Mouse (Mus musculus) left cerebral cortex, adult 2 months (tissue): ENCODE data around the gene Iapp. TPM values are rescaled to one million over a fixed set of nuclear protein-coding genes. Genes with fewer than 3 reads are reported as not detected.
"Not testable (repeated sequence)": the region's sequence is repeated elsewhere in the genome, so short reads cannot be mapped to it uniquely, and the experiment has no call there.

Source experiments
- DNase-seq, 2 experiments: peaks; one replicate each; pipeline ENCODE4 v3.0.0; 2021 to 2022; ENCODE audit warnings: low spot score in 2 of 2, mixed read lengths in 1 of 2; ENCODE audit errors: extremely low spot score in 1 of 2
- H3K27ac ChIP-seq: fragments of 200-600 bp; 2 replicates; pipeline ENCODE4 v1.8.1; 2022
- H3K4me3 ChIP-seq: fragments of 200-600 bp; 2 replicates; pipeline ENCODE4 v1.8.1; 2022
- CTCF ChIP-seq: fragments of 200-600 bp; IDR thresholded peaks from 2 replicates; pipeline ENCODE4 v1.8.1; 2022; ENCODE audit warnings: antibody characterized with exemption, mild to moderate bottlenecking, moderate library complexity
- intact Hi-C: fragments of 180-260 bp; cut with DNase I; formaldehyde crosslinking; loops from one replicate; pipeline ENCODE4 v1.15.1; 2025
- long read RNA-seq, 2 experiments: library from polyadenylated mRNA; stranded (forward); transcript quantifications; one replicate each; pipeline ENCODE4 v2.0.0; 2021; ENCODE audit warnings: borderline mapping rate in 2 of 2
- total RNA-seq, 2 experiments: library from RNA; stranded (reverse); gene quantifications; 2 replicates each; pipeline ENCODE4 v1.2.3; 2021

Iapp gene
- not detected for total RNA-seq
- long read RNA-seq, experiment 1, result 0 reads
- long read RNA-seq, experiment 2, result 0 reads

- TF ChIP-seq CTCF, result no peak
- intact Hi-C loops, result no loop called here
- H3K27ac ChIP-seq, result no peak within 1 kb of the TSS
- no peak for DNase-seq
- no peak within 1 kb of the TSS for H3K4me3 ChIP-seq
Observed at GRCm38 (mm10) chr6:142298098-142298497, at the start of gene Iapp. TSS of gene Iapp (plus strand) at chr6:142298423.

- H3K4me3 ChIP-seq, H3K27ac ChIP-seq, intact Hi-C loops, DNase-seq: not testable (repeated sequence)
Observed at GRCm38 (mm10) chr6:142250738-142251307, 47.4 kb upstream of the Iapp start.

- DNase-seq, result no peak
- TF ChIP-seq CTCF, result no peak
- H3K27ac ChIP-seq, result no peak overlapping the region
- intact Hi-C loops, result no loop called here
- H3K4me3 ChIP-seq, result no peak overlapping the region
Observed at GRCm38 (mm10) chr6:142275721-142276442, 22.3 kb upstream of the Iapp start.

GRCm38 (mm10) chr6:142289413-142290118 is 8.7 kb upstream of the Iapp start:
- no peak overlapping the region for H3K4me3 ChIP-seq
- no peak for DNase-seq
- H3K27ac ChIP-seq, result no peak overlapping the region
- no peak for TF ChIP-seq CTCF
- intact Hi-C loops, result no loop called here

GRCm38 (mm10) chr6:142305076-142305475 is 6.9 kb downstream of the Iapp start:
- DNase-seq, result no peak
- TF ChIP-seq CTCF, result no peak
- intact Hi-C loops, result no loop called here
- H3K4me3 ChIP-seq, result no peak overlapping the region
- no peak overlapping the region for H3K27ac ChIP-seq

GRCm38 (mm10) chr6:142314285-142314684 is 16.1 kb downstream of the Iapp start:
- no peak for DNase-seq
- no peak for TF ChIP-seq CTCF
- H3K27ac ChIP-seq, result no peak overlapping the region
- H3K4me3 ChIP-seq, result no peak overlapping the region
- intact Hi-C loops, result no loop called here

GRCm38 (mm10) chr6:142317106-142317505 is 18.9 kb downstream of the Iapp start:
- TF ChIP-seq CTCF, result no peak
- Histone ChIP-seq H3K27ac (no peak overlapping the region), H3K4me3 (no peak overlapping the region)
- DNase-seq, result no peak
- intact Hi-C loops, result no loop called here

- intact Hi-C loops, result loop anchor here (10.0 kb wide), 1 partner anchor 138 kb away; no protein-coding TSS in a partner anchor
- no peak within 1 kb of the TSS for H3K4me3 ChIP-seq
- no peak within 1 kb of the TSS for H3K27ac ChIP-seq
- no peak for TF ChIP-seq CTCF
- DNase-seq, result no peak
Observed at GRCm38 (mm10) chr6:142322881-142323280, 24.7 kb downstream of the Iapp start, which contains the start of gene Slco1a5. TSS of gene Slco1a5 (minus strand) at chr6:142322981.

- intact Hi-C loops, result loop anchor here (10.0 kb wide), 1 partner anchor 142 kb away; no protein-coding TSS in a partner anchor
- H3K27ac ChIP-seq, result no peak overlapping the region
- DNase-seq, result no peak
- no peak overlapping the region for H3K4me3 ChIP-seq
- TF ChIP-seq CTCF, result no peak
Observed at GRCm38 (mm10) chr6:142326598-142326997, 28.4 kb downstream of the Iapp start.

GRCm38 (mm10) chr6:142329201-142329600 is 31.0 kb downstream of the Iapp start:
- Histone ChIP-seq H3K4me3 (no peak overlapping the region), H3K27ac (no peak overlapping the region)
- no peak for TF ChIP-seq CTCF
- no peak for DNase-seq
- intact Hi-C loops, result loop anchor here (10.0 kb wide), 1 partner anchor 144 kb away; no protein-coding TSS in a partner anchor

- Histone ChIP-seq H3K27ac (no peak overlapping the region), H3K4me3 (no peak overlapping the region)
- TF ChIP-seq CTCF, result no peak
- intact Hi-C loops, result no loop called here
- no peak for DNase-seq
Observed at GRCm38 (mm10) chr6:142338961-142339360, 40.7 kb downstream of the Iapp start.

- no peak overlapping the region for H3K4me3 ChIP-seq
- DNase-seq, result no peak
- intact Hi-C loops, result no loop called here
- H3K27ac ChIP-seq, result no peak overlapping the region
- no peak for TF ChIP-seq CTCF
Observed at GRCm38 (mm10) chr6:142339576-142339975, 41.4 kb downstream of the Iapp start.
